Mouse (Mus musculus): ENCODE data around the gene C2cd4d. TPM values are rescaled to one million over a fixed set of nuclear protein-coding genes. Genes with fewer than 3 reads are reported as not detected.

C2cd4d gene
- total RNA-seq, 2 experiments from 2014 or later: 0.32 to 0.82 TPM

DNA sequence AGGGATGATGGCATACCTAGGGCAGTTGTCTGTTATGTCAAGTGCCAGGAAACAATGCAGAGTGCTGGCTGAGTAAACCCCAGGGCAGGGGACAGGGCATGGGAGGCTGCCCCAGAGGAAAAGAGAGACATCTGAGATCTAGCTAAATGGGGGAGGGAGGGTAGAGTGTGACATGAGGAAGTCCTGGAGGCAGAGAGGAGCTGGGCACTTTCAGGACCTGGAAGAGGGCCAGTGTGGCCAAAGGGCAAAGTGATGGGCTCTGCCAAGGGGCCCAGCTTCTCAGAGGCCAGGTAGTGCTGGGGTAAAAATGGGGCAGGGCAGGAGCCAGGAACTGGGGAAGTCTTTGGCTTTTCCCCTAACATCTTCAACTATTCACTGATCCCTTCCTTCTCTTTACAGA is 12.4 kb downstream of the C2cd4d start:
- DNase-seq (ENCODE audit: low spot score in 2 of 2): no peak
- intact Hi-C loops (cut with DNase I): no loop called here

GRCm38 (mm10) chr3:94375146-94375545 is 12.9 kb downstream of the C2cd4d start:
- no peak for DNase-seq (ENCODE audit: low spot score in 2 of 2)
- intact Hi-C loops (cut with DNase I): no loop called here

DNA sequence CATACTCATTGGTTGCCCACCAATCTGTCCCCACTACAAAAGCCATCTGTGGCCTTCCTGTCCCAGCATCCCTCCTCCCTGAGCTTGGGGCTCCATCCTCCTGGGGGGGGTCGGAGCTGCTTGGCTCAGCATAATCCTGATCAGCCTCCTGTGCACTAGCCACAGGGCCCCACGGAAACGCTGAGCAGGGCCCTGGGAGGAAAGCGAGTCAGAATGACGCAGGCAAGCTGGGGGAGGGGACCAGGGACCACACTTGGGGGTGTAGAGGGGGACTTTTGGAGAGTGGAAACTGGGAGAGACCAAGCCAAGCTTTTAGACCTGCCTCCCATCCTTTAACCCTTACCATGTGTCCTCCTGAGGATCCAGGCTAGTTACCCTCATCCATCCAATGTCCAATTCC is 13.6 kb downstream of the C2cd4d start:
- intact Hi-C loops (cut with DNase I): no loop called here
- DNase-seq (ENCODE audit: low spot score in 2 of 2): no peak

DNA sequence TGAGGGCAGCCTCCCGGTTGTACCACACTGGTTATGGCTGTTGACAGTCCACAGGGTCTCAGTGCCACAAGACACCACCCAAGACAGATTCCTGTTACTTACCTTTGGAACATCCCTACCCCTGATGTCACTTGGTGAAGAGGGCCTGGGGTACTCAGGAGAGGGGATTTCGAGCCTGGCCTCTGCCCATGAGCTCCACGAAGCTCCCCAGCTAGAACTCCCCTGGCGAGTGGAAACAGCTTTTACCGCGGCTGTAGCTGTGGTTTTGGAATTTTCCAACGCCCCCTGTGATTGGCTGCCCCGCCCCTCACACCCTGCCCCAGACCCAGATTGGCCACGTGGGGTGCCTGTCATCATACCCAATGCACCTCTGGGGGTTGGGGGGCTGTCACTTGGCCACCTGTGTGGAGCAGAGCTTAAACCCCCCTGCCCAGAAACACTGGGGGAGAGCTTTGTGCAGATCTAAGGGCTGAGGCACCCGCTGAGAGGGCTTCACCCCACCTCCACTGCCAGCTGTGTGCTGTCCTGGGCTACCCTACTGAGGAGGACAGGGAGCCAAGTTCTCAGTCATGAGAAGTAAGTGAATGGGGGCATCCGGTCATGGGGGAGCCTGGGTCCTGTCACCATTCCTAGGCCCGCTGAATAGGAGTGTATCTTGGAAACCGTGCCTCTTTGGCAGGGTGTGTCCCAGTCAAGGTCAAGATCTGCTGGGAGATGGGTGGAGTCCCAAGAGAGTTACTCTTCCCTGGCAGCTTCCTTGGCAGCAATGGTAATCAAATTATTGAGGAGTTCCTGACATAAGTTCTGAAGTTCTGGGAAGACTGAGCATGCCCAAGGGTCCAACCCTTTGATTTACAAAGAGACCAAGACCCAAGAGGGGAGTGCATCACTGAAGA is 15.0 kb downstream of the C2cd4d start:
- intact Hi-C loops (cut with DNase I): no loop called here
- no peak for DNase-seq (ENCODE audit: low spot score in 2 of 2)

DNA sequence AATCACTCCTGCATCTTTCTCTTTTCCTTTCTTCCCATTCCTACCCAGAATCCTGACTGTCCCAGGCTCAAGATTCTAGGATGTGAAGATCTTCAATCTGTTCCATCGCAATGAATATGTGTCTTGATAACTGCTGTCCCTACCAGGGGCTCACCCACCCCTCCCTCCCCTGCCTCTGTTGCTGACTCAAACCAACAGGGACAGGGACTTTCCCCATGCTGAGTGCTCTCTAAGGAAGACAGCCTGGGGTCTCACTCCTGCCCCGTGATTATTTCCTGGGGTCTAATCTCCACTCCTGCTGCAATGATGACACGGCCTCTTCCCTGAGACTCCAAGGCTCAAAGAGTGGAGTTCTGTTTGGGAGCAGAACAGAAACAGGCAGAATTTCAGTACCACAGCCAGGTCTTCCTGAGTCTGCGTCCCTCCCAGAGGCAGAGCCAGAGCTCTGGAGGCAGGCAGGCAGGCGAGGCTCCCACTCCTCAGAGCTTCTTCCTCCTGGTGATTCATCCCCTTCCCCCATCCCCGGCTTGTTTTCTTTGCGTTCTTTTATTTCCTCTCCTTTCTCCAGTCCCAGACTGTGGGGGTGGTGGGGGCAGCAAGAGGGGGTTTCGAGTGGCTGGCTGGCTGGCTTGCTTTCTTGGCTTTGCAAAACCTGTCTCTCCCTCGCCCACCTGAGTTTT is 17.7 kb downstream of the C2cd4d start:
- intact Hi-C loops (cut with DNase I): no loop called here

GRCm38 (mm10) chr3:94382308-94382707 is 20.1 kb downstream of the C2cd4d start:
- DNase-seq (ENCODE audit: low spot score in 2 of 2): no peak
- intact Hi-C loops (cut with DNase I): no loop called here

More for the DNA sequence above, 17.7 kb downstream of the C2cd4d start:
- peak in 1 of 2 experiments; percentile 17 for DNase-seq (ENCODE audit: low spot score in 2 of 2)

- intact Hi-C loops (cut with DNase I): no loop called here
Observed at GRCm38 (mm10) chr3:94383476-94383875, 21.2 kb downstream of the C2cd4d start.

GRCm38 (mm10) chr3:94386671-94387070 is 24.4 kb downstream of the C2cd4d start:
- no peak for DNase-seq (ENCODE audit: low spot score in 2 of 2)
- intact Hi-C loops (cut with DNase I): no loop called here

More at GRCm38 (mm10) chr3:94383476-94383875, 21.2 kb downstream of the C2cd4d start:
- no peak for DNase-seq (ENCODE audit: low spot score in 2 of 2)

- DNase-seq (ENCODE audit: low spot score in 2 of 2): no peak
- intact Hi-C loops (cut with DNase I): no loop called here
Observed at GRCm38 (mm10) chr3:94387391-94387790, 25.2 kb downstream of the C2cd4d start.

DNA sequence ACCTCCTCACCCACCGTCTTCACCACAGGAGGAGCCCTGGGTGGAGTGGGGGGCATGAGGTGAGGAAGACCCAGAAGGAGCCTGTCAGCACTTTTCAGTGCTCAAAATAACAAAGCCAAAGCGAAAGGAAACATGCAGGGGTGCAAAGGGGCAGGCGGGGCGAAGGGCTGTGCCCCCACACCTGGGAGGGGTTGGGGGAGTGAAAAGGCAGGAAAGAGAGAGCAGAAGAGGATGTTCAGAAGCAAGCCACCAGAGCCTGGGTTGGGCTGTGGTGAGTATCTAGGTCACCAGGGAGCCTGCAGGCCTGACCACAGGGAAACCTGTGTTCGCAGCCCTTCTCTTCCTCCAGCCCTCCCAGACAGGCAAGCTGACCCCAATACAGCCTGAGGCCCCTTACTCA is 25.8 kb downstream of the C2cd4d start:
- intact Hi-C loops (cut with DNase I): no loop called here
- DNase-seq (ENCODE audit: low spot score in 2 of 2): no peak

GRCm38 (mm10) chr3:94389420-94389819 is 27.2 kb downstream of the C2cd4d start:
- intact Hi-C loops (cut with DNase I): no loop called here

GRCm38 (mm10) chr3:94391001-94391400 is 28.8 kb downstream of the C2cd4d start:
- intact Hi-C loops (cut with DNase I): no loop called here
- no peak for DNase-seq (ENCODE audit: low spot score in 2 of 2)

More at GRCm38 (mm10) chr3:94389420-94389819, 27.2 kb downstream of the C2cd4d start:
- DNase-seq (ENCODE audit: low spot score in 2 of 2): no peak

DNA sequence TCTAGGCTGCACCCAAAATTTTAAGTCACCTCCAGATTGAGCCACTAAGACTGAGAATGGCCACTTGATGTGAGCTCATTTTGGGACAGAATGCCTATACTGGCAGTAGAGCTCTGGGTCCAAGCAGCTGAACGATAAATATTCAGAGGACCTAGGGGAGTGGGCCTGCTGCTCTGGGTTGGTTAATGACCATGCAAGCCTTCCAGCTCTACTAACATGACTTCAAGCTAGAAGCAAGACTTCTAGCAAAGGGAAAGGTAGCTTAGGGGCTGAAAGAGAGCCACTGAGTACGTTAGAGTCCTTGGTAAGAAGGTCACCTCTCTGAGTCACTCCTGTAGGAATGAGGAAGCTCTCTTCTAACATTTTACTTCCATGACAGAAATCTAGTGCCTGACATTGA is 29.9 kb downstream of the C2cd4d start:
- DNase-seq (ENCODE audit: low spot score in 2 of 2): no peak
- intact Hi-C loops (cut with DNase I): no loop called here

- no peak for DNase-seq (ENCODE audit: low spot score in 2 of 2)
- intact Hi-C loops (cut with DNase I): no loop called here
Observed at GRCm38 (mm10) chr3:94393049-94393448, 30.8 kb downstream of the C2cd4d start.

GRCm38 (mm10) chr3:94396336-94396735 is 34.1 kb downstream of the C2cd4d start:
- DNase-seq (ENCODE audit: low spot score in 2 of 2): no peak
- intact Hi-C loops (cut with DNase I): no loop called here

- intact Hi-C loops (cut with DNase I): no loop called here
- DNase-seq (ENCODE audit: low spot score in 2 of 2): no peak
Observed at GRCm38 (mm10) chr3:94396851-94397250, 34.6 kb downstream of the C2cd4d start.

DNA sequence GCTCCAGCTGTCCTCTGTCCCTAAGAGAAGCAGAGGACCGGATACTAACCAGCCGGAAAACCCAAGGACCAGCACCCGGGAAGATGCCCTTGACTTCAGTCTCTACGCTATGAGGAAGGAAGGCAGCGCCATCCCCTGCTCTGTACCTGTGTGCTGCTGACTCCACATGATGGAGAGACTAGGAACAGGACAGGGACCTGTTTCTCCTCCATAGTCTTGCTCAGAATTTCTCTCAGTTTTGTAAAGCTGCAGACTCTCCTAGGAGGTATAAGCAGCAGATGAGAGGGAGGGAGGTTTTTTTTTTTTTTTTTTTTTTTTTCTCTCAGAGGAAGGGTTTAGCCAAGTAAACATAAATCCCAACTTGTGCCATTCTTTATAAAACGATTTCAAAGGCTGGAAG is 36.0 kb downstream of the C2cd4d start, which contains the start of gene Lingo4:
Gene Lingo4 (plus strand): TSS at position 301 of the 400 bp plus-strand sequence.
- intact Hi-C loops (cut with DNase I): no loop called here
- DNase-seq (ENCODE audit: low spot score in 2 of 2): no peak

GRCm38 (mm10) chr3:94398943-94399481 is 36.8 kb downstream of the C2cd4d start:
- intact Hi-C loops (cut with DNase I): no loop called here
- peak in 1 of 2 experiments; percentile 21 for DNase-seq (ENCODE audit: low spot score in 2 of 2)

GRCm38 (mm10) chr3:94399663-94400310 is 37.5 kb downstream of the C2cd4d start:
- DNase-seq (ENCODE audit: low spot score in 2 of 2): no peak
- intact Hi-C loops (cut with DNase I): no loop called here

GRCm38 (mm10) chr3:94402451-94402850 is 40.2 kb downstream of the C2cd4d start:
- intact Hi-C loops (cut with DNase I): no loop called here
- DNase-seq (ENCODE audit: low spot score in 2 of 2): no peak
